Mouse (Mus musculus) embryonic facial prominence, embryonic 12.5 days (tissue): Measurements from ENCODE around the gene Tsfm. TPM values are rescaled to one million over a fixed set of nuclear protein-coding genes. Genes with fewer than 3 reads are reported as not detected.

Source experiments
- ATAC-seq: fragments of 200-750 bp; cut with Nextera tagmentation; 2 replicates; pipeline ENCODE4 v1.8.0; 2017; ENCODE audit not compliant: insufficient number of reproducible peaks, insufficient read depth, low FRiP score, low TSS enrichment
- H3K27ac ChIP-seq: fragments of 300-500 bp; sonication (generic); 2 replicates; pipeline ENCODE4 v1.5.1; 2016; ENCODE audit warnings: mild to moderate bottlenecking
- H3K27me3 ChIP-seq: fragments of 300-500 bp; sonication (generic); 2 replicates; pipeline ENCODE4 v1.6.1; 2016; ENCODE audit warnings: mild to moderate bottlenecking, moderate library complexity
- H3K36me3 ChIP-seq: fragments of 300-500 bp; sonication (generic); 2 replicates; pipeline ENCODE4 v1.6.1; 2016; ENCODE audit warnings: mild to moderate bottlenecking
- H3K4me1 ChIP-seq: fragments of 300-500 bp; sonication (generic); 2 replicates; pipeline ENCODE4 v1.6.1; 2016
- H3K4me2 ChIP-seq: fragments of 300-500 bp; sonication (generic); replicated peaks from 2 replicates; pipeline ENCODE4 v1.6.1; 2016; ENCODE audit warnings: mild to moderate bottlenecking, moderate library complexity
- H3K4me3 ChIP-seq: fragments of 300-500 bp; sonication (generic); 2 replicates; pipeline ENCODE4 v1.5.1; 2016; ENCODE audit warnings: mild to moderate bottlenecking
- H3K9ac ChIP-seq: fragments of 300-500 bp; sonication (generic); 2 replicates; pipeline ENCODE4 v1.6.1; 2016; ENCODE audit warnings: mild to moderate bottlenecking, moderate library complexity
- H3K9me3 ChIP-seq: fragments of 300-500 bp; sonication (generic); 2 replicates; pipeline ENCODE4 v1.6.1; 2016; ENCODE audit warnings: mild to moderate bottlenecking, moderate library complexity
- WGBS: fragments of 180-500 bp; shearing (Covaris S2); methylation state at CpG from one replicate; pipeline ENCODE4 v1.1.7; 2016; 5-methylcytosine and 5-hydroxymethylcytosine counted together
- polyA plus RNA-seq: library from polyadenylated mRNA; unstranded; fragments of >200 nt; fragmentation: Nextera tagmentation; extraction: Ambion mirVana; gene quantifications from 2 replicates; pipeline ENCODE4 v1.2.1, GENCODE M21; 2016

Tsfm gene
- polyA plus RNA-seq, 1 experiment from 2014 or later = 84.1 TPM

GRCm38 (mm10) chr10:126991676-126992075, 39.0 kb downstream of the Tsfm start:
- Histone ChIP-seq H3K4me2 (no peak overlapping the region), H3K4me1 (peaks cover 25% of the 10 kb centered on the region), H3K36me3 (peaks cover 52% of the 10 kb centered on the region), H3K9me3 (no peaks in the 10 kb centered on the region), H3K27ac (no peak overlapping the region), H3K4me3 (no peak overlapping the region), H3K27me3 (no peaks in the 10 kb centered on the region), H3K9ac (no peak overlapping the region)
- WGBS = 82% methylated on average over 3 of the region's 3 CpGs
- no peak for ATAC-seq

DNA sequence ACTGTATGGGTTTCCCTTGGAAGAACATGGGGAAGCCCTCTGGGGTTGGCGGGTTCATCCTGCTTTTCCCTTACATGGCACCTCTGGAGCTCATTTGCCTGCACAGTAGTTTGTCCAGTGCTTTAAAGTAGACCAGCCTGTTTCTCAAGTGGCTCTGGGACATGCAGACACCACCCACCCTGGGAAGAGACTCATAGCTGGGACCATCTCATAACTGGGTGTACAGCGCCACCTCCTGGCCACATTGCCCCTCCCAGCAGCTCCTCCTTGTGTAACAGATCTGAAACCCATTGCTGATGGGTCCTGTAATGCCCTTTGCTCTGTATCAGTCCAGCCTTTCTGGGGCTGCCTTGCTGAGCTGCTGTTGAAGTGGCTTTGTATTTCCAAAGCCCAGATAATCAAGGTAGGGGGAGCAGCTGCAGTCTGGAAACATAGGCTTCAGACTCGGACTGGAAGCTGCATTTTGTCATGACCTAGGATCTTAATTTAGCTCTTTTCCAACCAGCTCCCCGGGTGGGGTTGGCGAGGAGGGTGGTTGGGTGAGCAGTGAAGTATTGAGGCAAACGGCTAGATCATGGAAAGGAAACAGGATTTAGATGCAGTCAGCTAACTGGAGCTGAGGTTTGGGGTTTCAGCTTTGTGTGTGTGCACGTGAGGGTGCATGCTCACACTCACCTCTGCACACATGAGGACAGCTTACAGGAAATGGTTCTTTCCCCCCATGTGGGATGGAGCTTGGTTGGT, 40.2 kb downstream of the Tsfm start:
- WGBS = 65% methylated on average over 7 of the region's 7 CpGs
- peaks cover 36% of the 10 kb centered on the region for H3K4me1 ChIP-seq
- H3K9me3 ChIP-seq = no peaks in the 10 kb centered on the region
- H3K9ac ChIP-seq = no peak overlapping the region
- no peak for ATAC-seq
- H3K36me3 ChIP-seq = peaks cover 44% of the 10 kb centered on the region
- H3K27ac ChIP-seq = peak overlapping the region; percentile 67
- H3K27me3 ChIP-seq = no peaks in the 10 kb centered on the region
- no peak overlapping the region for H3K4me3 ChIP-seq
- H3K4me2 ChIP-seq = no peak overlapping the region

- Histone ChIP-seq H3K9me3 (no peaks in the 10 kb centered on the region), H3K4me1 (peaks cover 55% of the 10 kb centered on the region), H3K9ac (no peak overlapping the region), H3K27me3 (no peaks in the 10 kb centered on the region), H3K36me3 (peaks cover 30% of the 10 kb centered on the region), H3K27ac (peak overlapping the region; percentile 54; the same call in 1 of the 2 replicates), H3K4me3 (no peak overlapping the region), H3K4me2 (no peak overlapping the region)
- no peak for ATAC-seq
- WGBS = 62% methylated on average over 5 of the region's 5 CpGs
Measured at GRCm38 (mm10) chr10:126988513-126989165, 42.0 kb downstream of the Tsfm start.

DNA sequence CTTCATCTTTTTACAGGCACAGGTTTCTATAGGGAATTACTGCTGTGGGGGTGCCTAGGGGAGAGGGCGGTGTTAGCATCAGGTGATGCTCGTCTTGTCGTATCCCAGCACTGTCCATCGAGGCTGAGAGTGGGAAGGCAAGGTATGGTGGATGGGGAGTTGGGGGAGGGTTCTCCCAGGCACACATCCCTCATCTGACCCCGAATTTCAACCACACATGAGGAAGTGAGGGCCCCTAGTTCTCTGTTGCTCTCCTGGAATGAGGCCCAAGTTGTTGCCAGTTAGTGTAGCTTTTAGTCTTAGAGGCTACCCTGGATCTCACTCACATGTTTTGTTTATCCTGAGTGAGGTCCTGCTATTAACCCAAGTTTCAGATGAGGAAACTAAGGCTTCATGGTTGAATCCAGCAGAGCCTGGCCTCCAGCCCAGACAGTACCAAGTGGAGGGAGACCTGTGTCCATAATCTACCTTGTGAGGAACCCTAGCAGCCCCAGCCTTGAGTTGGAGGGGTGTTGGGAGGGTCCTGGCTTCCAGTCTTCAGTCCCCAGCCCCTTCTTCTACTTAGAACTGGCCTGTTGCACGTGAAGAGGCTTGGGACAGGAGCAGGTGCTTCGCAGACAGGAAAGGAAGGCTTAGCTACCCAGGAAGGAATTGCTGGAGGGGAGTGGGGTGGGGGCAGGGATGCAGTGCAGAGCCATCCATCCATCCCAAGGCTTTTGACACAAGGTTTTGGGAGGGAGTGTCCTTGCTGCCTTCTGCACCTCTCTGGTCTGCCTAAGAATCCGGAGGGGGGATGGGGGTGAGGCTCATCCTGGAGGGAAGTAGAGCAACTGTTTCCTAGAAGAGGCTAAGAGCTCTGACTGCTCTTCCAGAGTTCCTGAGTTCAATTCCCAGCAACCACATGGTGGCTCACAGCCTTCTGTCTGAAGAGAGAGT, 43.2 kb downstream of the Tsfm start:
- peak overlapping the region; percentile 38; the same call in 1 of the 2 replicates for H3K27ac ChIP-seq
- H3K4me1 ChIP-seq = peaks cover 67% of the 10 kb centered on the region
- H3K27me3 ChIP-seq = no peaks in the 10 kb centered on the region
- ATAC-seq = no peak
- H3K4me2 ChIP-seq = peak overlapping the region; percentile 4; the same call in 1 of the 2 replicates
- 57% methylated on average over 8 of the region's 8 CpGs for WGBS
- no peak overlapping the region for H3K9ac ChIP-seq
- no peaks in the 10 kb centered on the region for H3K9me3 ChIP-seq
- peaks cover 23% of the 10 kb centered on the region for H3K36me3 ChIP-seq
- no peak overlapping the region for H3K4me3 ChIP-seq

DNA sequence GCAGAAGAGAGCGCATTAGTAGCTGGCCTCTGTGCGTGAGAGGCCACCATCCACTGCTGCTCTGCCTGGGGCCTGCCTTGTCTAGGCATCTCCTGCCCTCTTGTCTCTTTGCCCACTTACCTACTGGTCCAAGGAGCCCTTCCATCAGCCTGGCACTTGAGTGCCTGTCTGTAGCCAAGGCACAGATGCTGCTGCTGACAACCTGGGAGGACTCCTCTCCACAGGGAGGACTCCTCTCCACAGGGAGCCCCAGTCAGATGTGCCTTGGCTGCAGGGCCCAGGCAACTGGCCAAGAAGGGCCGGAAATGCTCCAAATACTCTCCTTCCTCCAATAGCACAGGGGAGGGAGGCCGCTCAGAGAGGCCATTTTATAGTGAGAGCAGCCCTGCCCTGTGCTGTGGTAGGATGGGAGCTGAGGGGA, 44.1 kb downstream of the Tsfm start:
- Histone ChIP-seq H3K4me3 (no peak overlapping the region), H3K27ac (peak overlapping the region; percentile 38), H3K27me3 (no peaks in the 10 kb centered on the region), H3K9ac (no peak overlapping the region), H3K4me2 (no peak overlapping the region), H3K36me3 (peaks cover 14% of the 10 kb centered on the region; the same call in 1 of the 2 replicates), H3K9me3 (no peaks in the 10 kb centered on the region), H3K4me1 (peaks cover 76% of the 10 kb centered on the region)
- WGBS = 50% methylated on average over 4 of the region's 4 CpGs
- ATAC-seq = 0 out of 2 replicates have a peak, but pooled peaks have one; percentile 37

- Histone ChIP-seq H3K9ac (no peak overlapping the region), H3K4me1 (peaks cover 86% of the 10 kb centered on the region), H3K9me3 (no peaks in the 10 kb centered on the region), H3K36me3 (0 out of 2 replicates have a peak, but pooled peaks cover 9% of the 10 kb centered on the region), H3K27ac (no peak overlapping the region), H3K4me2 (no peak overlapping the region), H3K27me3 (no peaks in the 10 kb centered on the region), H3K4me3 (no peak overlapping the region)
- 93% methylated on average over 9 of the region's 9 CpGs for WGBS
- ATAC-seq = no peak
Measured at GRCm38 (mm10) chr10:126985579-126985978, 45.1 kb downstream of the Tsfm start.

GRCm38 (mm10) chr10:126985127-126985526, 45.5 kb downstream of the Tsfm start:
- H3K4me3 ChIP-seq = peak overlapping the region; percentile 4; the same call in 1 of the 2 replicates
- H3K27ac ChIP-seq = peak overlapping the region; percentile 76; the same call in 1 of the 2 replicates
- no peaks in the 10 kb centered on the region for H3K9me3 ChIP-seq
- H3K4me2 ChIP-seq = peak overlapping the region; percentile 12; the same call in 1 of the 2 replicates
- H3K27me3 ChIP-seq = no peaks in the 10 kb centered on the region
- ATAC-seq = no peak
- 0 out of 2 replicates have a peak, but pooled peaks cover 9% of the 10 kb centered on the region for H3K36me3 ChIP-seq
- no peak overlapping the region for H3K9ac ChIP-seq
- WGBS = 76% methylated on average over 4 of the region's 4 CpGs
- peaks cover 86% of the 10 kb centered on the region for H3K4me1 ChIP-seq

GRCm38 (mm10) chr10:126984189-126985004, 46.2 kb downstream of the Tsfm start:
- Histone ChIP-seq H3K4me1 (peaks cover 85% of the 10 kb centered on the region), H3K27me3 (no peaks in the 10 kb centered on the region), H3K9ac (peak overlapping the region; percentile 42; the same call in 1 of the 2 replicates), H3K4me3 (no peak overlapping the region), H3K27ac (peak overlapping the region; percentile 76), H3K4me2 (peak overlapping the region; percentile 98), H3K36me3 (0 out of 2 replicates have a peak, but pooled peaks cover 9% of the 10 kb centered on the region), H3K9me3 (no peaks in the 10 kb centered on the region)
- ATAC-seq = no peak
- WGBS = 45% methylated on average over 5 of the region's 5 CpGs

DNA sequence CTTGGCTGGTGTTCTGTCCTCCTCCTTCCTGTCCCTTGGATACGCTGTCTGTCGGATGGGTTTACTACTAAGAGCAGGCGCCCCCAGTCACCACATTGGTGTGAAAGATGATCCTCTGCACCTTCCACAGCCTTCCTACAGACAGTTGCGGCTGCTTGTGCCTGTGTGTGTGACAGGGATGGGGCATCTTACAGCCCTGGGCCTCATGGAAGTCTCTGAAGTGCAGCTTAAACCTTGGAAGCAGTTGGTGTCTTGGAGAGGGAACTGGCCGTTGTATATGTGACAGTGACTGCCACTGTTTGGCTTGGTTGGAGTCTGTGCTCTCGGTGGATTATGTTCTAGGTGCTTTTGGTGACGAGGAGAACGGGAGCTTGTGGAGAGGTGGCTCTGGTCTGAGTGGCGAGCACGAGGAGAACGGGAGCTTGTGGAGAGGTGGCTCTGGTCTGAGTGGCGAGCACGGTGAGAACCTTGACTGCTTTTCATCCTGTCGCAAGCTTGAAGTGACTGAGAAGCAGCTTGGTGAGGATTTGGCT, 47.4 kb downstream of the Tsfm start:
- H3K9me3 ChIP-seq = no peaks in the 10 kb centered on the region
- no peaks in the 10 kb centered on the region for H3K27me3 ChIP-seq
- peak overlapping the region; percentile 98 for H3K4me2 ChIP-seq
- 58% methylated on average over 14 of the region's 14 CpGs for WGBS
- H3K36me3 ChIP-seq = 0 out of 2 replicates have a peak, but pooled peaks cover 9% of the 10 kb centered on the region
- H3K4me3 ChIP-seq = peak overlapping the region; percentile 17; the same call in 1 of the 2 replicates
- ATAC-seq = no peak
- H3K9ac ChIP-seq = peak overlapping the region; percentile 11
- H3K27ac ChIP-seq = peak overlapping the region; percentile 76; the same call in 1 of the 2 replicates
- H3K4me1 ChIP-seq = peaks cover 78% of the 10 kb centered on the region

GRCm38 (mm10) chr10:126981746-126982145, 48.9 kb downstream of the Tsfm start:
- Histone ChIP-seq H3K9me3 (no peaks in the 10 kb centered on the region), H3K36me3 (0 out of 2 replicates have a peak, but pooled peaks cover 9% of the 10 kb centered on the region), H3K4me3 (peak overlapping the region; percentile 100), H3K27me3 (no peaks in the 10 kb centered on the region), H3K27ac (no peak overlapping the region), H3K9ac (no peak overlapping the region), H3K4me2 (peak overlapping the region; percentile 98), H3K4me1 (peaks cover 68% of the 10 kb centered on the region)
- WGBS = 55% methylated on average over 3 of the region's 3 CpGs
- no peak for ATAC-seq
